Comparison of ENCODE assay signal across 13 mouse cellular contexts in genomic region chr8:114116049-114116448, GRCm38 (mm10). TPM values are rescaled to one million over a fixed set of nuclear protein-coding genes. Genes with fewer than 3 reads are reported as not detected.
DNase-seq lines count a peak whose midpoint lies in the region; ATAC-seq and TF ChIP-seq lines count a peak whose summit lies in the region.
"Had no signal": no experiment of that assay in that cellular context is flagged by ENCODE, and none has a peak within 500 bp of the region (broad histone marks: within the 10 kb centered on the region; RNA-seq: fewer than 3 reads in every experiment).

No protein-coding gene starts in this region.

- no peaks in the 10 kb centered on the region for H3K36me3 ChIP-seq in forebrain, postnatal 0 days (ENCODE audit: insufficient read depth)
- no peaks in the 10 kb centered on the region for H3K36me3 ChIP-seq in midbrain, embryonic 15.5 days (replicated peaks)
- H3K36me3 ChIP-seq in liver, embryonic 11.5 days (ENCODE audit: control insufficient read depth, insufficient read depth, low read length): no peaks in the 10 kb centered on the region

- H3K9ac ChIP-seq in forebrain, postnatal 0 days: no peak overlapping the region
- no peak overlapping the region for H3K9ac ChIP-seq in midbrain, embryonic 15.5 days
- no peak overlapping the region for H3K9ac ChIP-seq in liver, embryonic 11.5 days (ENCODE audit: low read depth, low read length)
- H3K9ac ChIP-seq: liver, postnatal 0 days had no signal

- peak; percentile 48 for DNase-seq in Muller cell, postnatal 12 days (ENCODE audit: inconsistent ontology term)
- DNase-seq in embryo, embryonic 11 days: peak; percentile 66
- DNase-seq in forebrain, postnatal 0 days: peak; percentile 46
- DNase-seq in adipocyte (ENCODE audit: low spot score): no peak
- no peak for DNase-seq in thymus, postnatal 25 days
- no peak for DNase-seq in liver, embryonic 11.5 days (ENCODE audit: low spot score)
- DNase-seq: cerebellum, postnatal 10 days; heart, postnatal 14 days; kidney, postnatal 10 days; liver, postnatal 0 days; thymus, postnatal 36 days had no signal

- no peak overlapping the region for H3K4me3 ChIP-seq in forebrain, postnatal 0 days (ENCODE audit: low read depth, low read length)
- H3K4me3 ChIP-seq in midbrain, embryonic 15.5 days: no peak overlapping the region
- no peak overlapping the region for H3K4me3 ChIP-seq in liver, embryonic 11.5 days (ENCODE audit: low read depth, low read length)

- peak overlapping the region; percentile 64; the same call in 1 of the 2 replicates for H3K27ac ChIP-seq in forebrain, postnatal 0 days (ENCODE audit: low read depth, low read length)
- peak overlapping the region; percentile 74 for H3K27ac ChIP-seq in midbrain, embryonic 15.5 days
- no peak overlapping the region for H3K27ac ChIP-seq in liver, embryonic 11.5 days (ENCODE audit: low read depth, low read length)

- no peak for TF ChIP-seq CTCF in forebrain, postnatal 0 days (IDR thresholded peaks at IDR 0.05; ENCODE audit: low read depth)

- no peak overlapping the region for H3K4me2 ChIP-seq in forebrain, postnatal 0 days (ENCODE audit: low read depth)
- no peak overlapping the region for H3K4me2 ChIP-seq in midbrain, embryonic 15.5 days
- no peak overlapping the region for H3K4me2 ChIP-seq in liver, embryonic 11.5 days

- ATAC-seq in forebrain, postnatal 0 days: peak; percentile 79
- ATAC-seq in midbrain, embryonic 15.5 days (replicated peaks): peak; percentile 50; the same call in 1 of the 2 replicates
- ATAC-seq in liver, embryonic 11.5 days (replicated peaks; ENCODE audit: low FRiP score): no peak
- ATAC-seq in erythroblast, adult 5-6 weeks (replicated peaks; ENCODE audit: low FRiP score, poor library complexity, severe bottlenecking): no peak
- ATAC-seq: liver, postnatal 0 days had no signal

- 1% methylated on average over 2 of the region's 2 CpGs for WGBS in forebrain, postnatal 0 days
- 1% methylated on average over 2 of the region's 2 CpGs for WGBS in midbrain, embryonic 15.5 days
- WGBS in liver, embryonic 11.5 days: 27% methylated on average over 2 of the region's 2 CpGs

- no peaks in the 10 kb centered on the region for H3K27me3 ChIP-seq in forebrain, postnatal 0 days (ENCODE audit: insufficient read depth, low read length)
- H3K27me3 ChIP-seq in midbrain, embryonic 15.5 days (replicated peaks): no peaks in the 10 kb centered on the region
- no peaks in the 10 kb centered on the region for H3K27me3 ChIP-seq in liver, embryonic 11.5 days (replicated peaks; ENCODE audit: control insufficient read depth, insufficient read depth, low read length)

- H3K4me1 ChIP-seq in forebrain, postnatal 0 days (ENCODE audit: insufficient read depth): peaks cover 8% of the 10 kb centered on the region; the same call in 1 of the 2 replicates
- peaks cover 18% of the 10 kb centered on the region for H3K4me1 ChIP-seq in midbrain, embryonic 15.5 days
- H3K4me1 ChIP-seq in liver, embryonic 11.5 days (replicated peaks; ENCODE audit: control insufficient read depth, insufficient read depth, low read length): no peaks in the 10 kb centered on the region

- no peaks in the 10 kb centered on the region for H3K9me3 ChIP-seq in forebrain, postnatal 0 days (ENCODE audit: low read length)
- no peaks in the 10 kb centered on the region for H3K9me3 ChIP-seq in midbrain, embryonic 15.5 days
- no peaks in the 10 kb centered on the region for H3K9me3 ChIP-seq in liver, embryonic 11.5 days (ENCODE audit: control insufficient read depth, low read length)

RNA-seq across cellular contexts. Expression of gene Nudt7, which starts 17.3 kb away (rescaled TPM):
- 1.5 and 1.8 TPM in 2 replicates for total RNA-seq in forebrain, postnatal 0 days (2014; rRNA removed)
- polyA plus RNA-seq in forebrain, postnatal 0 days (2015; fragmentation: Nextera tagmentation; extraction: Ambion mirVana): 3.8 and 4.2 TPM in 2 replicates
- 3.4 and 3.7 TPM in 2 replicates for polyA plus RNA-seq in midbrain, embryonic 15.5 days (2015; fragmentation: Nextera tagmentation; extraction: Ambion mirVana)
- 19.8 and 21.9 TPM in 2 replicates for polyA plus RNA-seq in liver, embryonic 11.5 days (2014; fragmentation: Nextera tagmentation; extraction: Ambion mirVana)
- 6.7 and 15.2 TPM in 2 replicates for total RNA-seq in erythroblast, adult 5-6 weeks (2015; ENCODE audit: low replicate concordance)
- total RNA-seq in erythroblast, adult 5-6 weeks (2017; ENCODE audit: low replicate concordance): 3.3 and 4.7 TPM in 2 replicates

Comparison
In these comparisons a context has a peak if more than half of its experiments do, and no peak if none do; other contexts are left out.
1. DNase-seq: peak in Muller cell, postnatal 12 days (single experiment), embryo, embryonic 11 days (single experiment) and forebrain, postnatal 0 days (single experiment); none in adipocyte (single experiment), thymus, postnatal 25 days (single experiment) and liver, embryonic 11.5 days (single experiment).
2. ATAC-seq: peak in forebrain, postnatal 0 days (single experiment) and midbrain, embryonic 15.5 days (single experiment); none in liver, embryonic 11.5 days (single experiment) and erythroblast, adult 5-6 weeks (single experiment).